Mouse (Mus musculus) midbrain, embryonic 13.5 days (tissue): ENCODE data around the gene Pi16. TPM values are rescaled to one million over a fixed set of nuclear protein-coding genes. Genes with fewer than 3 reads are reported as not detected.
A peak's percentile ranks its signal among the peaks of the same experiment; 100 is the strongest.

Experiments used
- ATAC-seq: fragments of 200-750 bp; cut with Nextera tagmentation; 2 replicates; pipeline ENCODE4 v1.8.0; 2017; ENCODE audit warnings: mild to moderate bottlenecking, moderate TSS enrichment, moderate library complexity
- H3K27ac ChIP-seq: fragments of 300-500 bp; sonication (generic); 2 replicates; pipeline ENCODE4 v1.5.1; 2015; ENCODE audit warnings: inconsistent platforms, mild to moderate bottlenecking, moderate library complexity
- H3K27me3 ChIP-seq: fragments of 300-500 bp; sonication (generic); 2 replicates; pipeline ENCODE4 v1.6.1; 2015; ENCODE audit warnings: mild to moderate bottlenecking, inconsistent platforms
- H3K36me3 ChIP-seq: fragments of 300-500 bp; sonication (generic); 2 replicates; pipeline ENCODE4 v1.6.1; 2015; ENCODE audit warnings: mild to moderate bottlenecking, inconsistent platforms
- H3K4me1 ChIP-seq: fragments of 300-500 bp; sonication (generic); replicated peaks from 2 replicates; pipeline ENCODE4 v1.6.1; 2015; ENCODE audit warnings: inconsistent platforms
- H3K4me2 ChIP-seq: fragments of 300-500 bp; sonication (generic); replicated peaks from 2 replicates; pipeline ENCODE4 v1.6.1; 2015; ENCODE audit warnings: moderate library complexity, mild to moderate bottlenecking, inconsistent platforms
- H3K4me3 ChIP-seq: fragments of 300-500 bp; sonication (generic); replicated peaks from 2 replicates; pipeline ENCODE4 v1.5.1; 2015; ENCODE audit warnings: mild to moderate bottlenecking, inconsistent platforms
- H3K9ac ChIP-seq: fragments of 300-500 bp; sonication (generic); replicated peaks from 2 replicates; pipeline ENCODE4 v1.6.1; 2015; ENCODE audit warnings: mild to moderate bottlenecking, inconsistent platforms
- H3K9me3 ChIP-seq: fragments of 300-500 bp; sonication (generic); 2 replicates; pipeline ENCODE4 v1.6.1; 2016; ENCODE audit warnings: mild to moderate bottlenecking, inconsistent platforms
- WGBS: fragments of 180-500 bp; shearing (Covaris S2); methylation state at CpG from one replicate; pipeline ENCODE4 v1.1.7; 2015; 5-methylcytosine and 5-hydroxymethylcytosine counted together
- polyA plus RNA-seq: library from polyadenylated mRNA; unstranded; fragments of >200 nt; fragmentation: Nextera tagmentation; extraction: Ambion mirVana; gene quantifications from 2 replicates; pipeline ENCODE4 v1.2.1, GENCODE M21; 2015

The Pi16 gene
- polyA plus RNA-seq, 1 experiment from 2014 or later: 1.9 TPM

- no peak for ATAC-seq
- 15% methylated on average over 41 of the region's 41 CpGs for WGBS
- Histone ChIP-seq H3K9me3 (no peaks in the 10 kb centered on the region), H3K4me3 (peak overlapping the region; percentile 2; the same call in 1 of the 2 replicates), H3K4me1 (peaks cover 36% of the 10 kb centered on the region), H3K9ac (peak overlapping the region; percentile 10; the same call in 1 of the 2 replicates), H3K27ac (no peak overlapping the region), H3K36me3 (no peaks in the 10 kb centered on the region), H3K4me2 (0 out of 2 replicates have a peak overlapping the region, but pooled peaks have one; percentile 19), H3K27me3 (peaks cover 32% of the 10 kb centered on the region)
Measured at GRCm38 (mm10) chr17:29321765-29322602, 4.5 kb downstream of the Pi16 start.

DNA sequence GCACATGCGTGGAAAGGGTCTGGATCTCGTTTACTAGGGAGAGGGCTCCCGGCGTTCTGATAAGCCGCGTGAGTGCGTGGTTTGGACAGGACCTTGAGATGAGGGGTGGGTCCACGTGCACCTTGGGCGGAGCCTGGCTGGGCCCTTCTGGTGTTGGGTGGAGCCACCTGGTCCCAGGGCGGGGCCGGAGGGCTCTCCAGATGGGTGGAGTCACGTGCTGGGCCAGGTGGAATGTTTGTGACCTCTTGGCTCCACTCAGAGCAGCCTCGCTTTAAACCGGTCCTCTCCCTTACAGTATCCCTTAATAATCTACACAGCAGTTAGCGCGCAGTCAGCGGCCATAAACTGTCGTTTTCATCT is 5.1 kb downstream of the Pi16 start:
- Histone ChIP-seq H3K36me3 (no peaks in the 10 kb centered on the region), H3K9ac (no peak overlapping the region; the same call in 1 of the 2 replicates), H3K4me3 (no peak overlapping the region), H3K27me3 (peaks cover 32% of the 10 kb centered on the region), H3K4me1 (peaks cover 42% of the 10 kb centered on the region), H3K27ac (no peak overlapping the region), H3K4me2 (no peak overlapping the region), H3K9me3 (no peaks in the 10 kb centered on the region)
- no peak for ATAC-seq
- WGBS: 21% methylated on average over 18 of the region's 18 CpGs

GRCm38 (mm10) chr17:29323625-29324024 is 6.1 kb downstream of the Pi16 start:
- Histone ChIP-seq H3K4me2 (no peak overlapping the region), H3K36me3 (no peaks in the 10 kb centered on the region), H3K4me3 (no peak overlapping the region), H3K27me3 (peaks cover 32% of the 10 kb centered on the region), H3K9ac (no peak overlapping the region), H3K27ac (no peak overlapping the region), H3K9me3 (no peaks in the 10 kb centered on the region), H3K4me1 (peaks cover 44% of the 10 kb centered on the region)
- WGBS: 89% methylated on average over 3 of the region's 3 CpGs
- no peak for ATAC-seq

DNA sequence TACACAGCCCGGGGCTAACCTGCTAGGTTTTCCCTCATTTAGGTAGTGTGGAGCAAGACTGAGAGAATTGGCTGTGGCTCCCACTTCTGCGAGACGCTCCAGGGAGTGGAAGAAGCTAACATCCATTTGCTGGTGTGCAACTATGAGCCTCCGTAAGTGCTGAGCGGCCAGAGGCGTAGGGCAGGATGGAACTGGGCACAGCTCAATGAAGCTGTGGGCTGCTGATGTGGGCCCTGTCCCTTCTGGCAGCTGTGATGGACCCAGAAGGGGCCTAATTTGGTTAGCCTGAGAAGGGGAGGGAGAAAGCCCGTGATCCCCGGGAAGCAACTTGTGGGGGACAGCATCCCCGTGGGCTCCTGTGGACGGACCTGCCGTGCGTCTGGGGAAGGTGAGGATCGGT is 8.4 kb downstream of the Pi16 start:
- Histone ChIP-seq H3K4me3 (no peak overlapping the region), H3K4me2 (peak overlapping the region; percentile 60), H3K9ac (peak overlapping the region; percentile 56), H3K36me3 (peaks cover 9% of the 10 kb centered on the region; the same call in 1 of the 2 replicates), H3K27ac (peak overlapping the region; percentile 79; the same call in 1 of the 2 replicates), H3K9me3 (no peaks in the 10 kb centered on the region), H3K27me3 (peaks cover 24% of the 10 kb centered on the region), H3K4me1 (peaks cover 41% of the 10 kb centered on the region)
- 39% methylated on average over 13 of the region's 13 CpGs for WGBS
- no peak for ATAC-seq

DNA sequence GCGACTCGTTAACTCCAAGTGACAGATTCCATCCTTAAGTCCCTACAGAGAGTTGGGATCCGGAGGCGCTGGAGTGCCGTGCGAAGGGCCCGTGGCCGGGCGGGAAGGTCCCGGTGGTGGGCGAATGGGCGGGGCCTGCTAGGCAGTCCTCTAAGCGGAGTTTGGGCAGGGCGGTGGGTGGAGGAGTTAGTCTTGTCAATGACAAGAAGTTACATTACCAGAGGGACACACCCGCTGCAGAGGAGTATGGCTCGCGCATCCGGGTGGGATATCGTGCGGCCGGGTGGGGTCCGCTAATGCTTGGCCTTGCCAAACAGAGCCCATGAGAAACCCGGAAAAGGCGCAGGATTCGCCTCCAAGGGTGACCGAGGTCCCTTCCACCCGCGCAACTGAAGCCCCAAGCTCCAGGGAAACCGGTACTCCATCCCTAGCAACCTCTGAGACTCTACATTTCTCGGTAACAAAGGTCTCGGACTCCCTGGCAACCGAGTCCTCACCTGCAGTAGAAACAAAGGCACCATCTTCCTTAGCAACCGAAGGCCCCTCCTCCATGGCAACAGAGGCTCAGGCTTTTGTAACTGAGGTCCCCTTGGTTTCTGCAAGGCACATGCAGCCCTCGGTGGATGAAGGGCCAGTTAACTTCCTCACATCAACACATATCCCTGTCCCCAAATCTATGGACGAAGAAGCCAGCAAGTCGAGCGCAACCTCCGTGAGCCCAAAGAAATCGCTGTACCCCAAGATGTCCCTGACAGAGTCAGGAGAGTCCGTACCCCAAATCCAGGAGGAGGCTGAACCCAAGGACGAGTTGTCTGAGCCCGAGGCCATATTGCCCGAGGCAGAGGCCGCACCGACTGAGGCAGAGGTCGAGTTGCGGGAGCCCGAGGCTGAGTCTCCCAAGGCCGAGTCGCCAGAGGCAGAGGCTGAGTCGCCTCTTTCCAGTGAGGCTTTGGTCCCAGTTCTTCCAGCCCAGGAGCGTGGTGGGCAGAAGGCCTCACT is 9.3 kb downstream of the Pi16 start:
- Histone ChIP-seq H3K9me3 (no peaks in the 10 kb centered on the region), H3K9ac (peak overlapping the region; percentile 56), H3K4me2 (peak overlapping the region; percentile 60), H3K4me1 (peaks cover 47% of the 10 kb centered on the region), H3K27me3 (peaks cover 14% of the 10 kb centered on the region), H3K4me3 (peak overlapping the region; percentile 31), H3K36me3 (peaks cover 18% of the 10 kb centered on the region), H3K27ac (peak overlapping the region; percentile 79)
- peak; percentile 76 for ATAC-seq
- WGBS: 7% methylated on average over 52 of the region's 52 CpGs

- Histone ChIP-seq H3K9ac (0 out of 2 replicates have a peak overlapping the region, but pooled peaks have one; percentile 56), H3K27ac (peak overlapping the region; percentile 79; the same call in 1 of the 2 replicates), H3K4me3 (no peak overlapping the region), H3K9me3 (no peaks in the 10 kb centered on the region), H3K4me1 (peaks cover 46% of the 10 kb centered on the region), H3K4me2 (0 out of 2 replicates have a peak overlapping the region, but pooled peaks have one; percentile 60), H3K27me3 (peaks cover 6% of the 10 kb centered on the region), H3K36me3 (peaks cover 26% of the 10 kb centered on the region)
- 83% methylated on average over 9 of the region's 9 CpGs for WGBS
- no peak for ATAC-seq
Measured at GRCm38 (mm10) chr17:29327691-29328090, 10.2 kb downstream of the Pi16 start.

GRCm38 (mm10) chr17:29330221-29330620 is 12.7 kb downstream of the Pi16 start:
- H3K27me3 ChIP-seq: no peaks in the 10 kb centered on the region
- H3K4me2 ChIP-seq: no peak overlapping the region
- WGBS: 82% methylated on average over 3 of the region's 3 CpGs
- ATAC-seq: no peak
- H3K4me3 ChIP-seq: no peak overlapping the region
- no peak overlapping the region for H3K9ac ChIP-seq
- no peaks in the 10 kb centered on the region for H3K9me3 ChIP-seq
- peaks cover 43% of the 10 kb centered on the region for H3K4me1 ChIP-seq
- H3K27ac ChIP-seq: peak overlapping the region; percentile 74
- H3K36me3 ChIP-seq: peaks cover 47% of the 10 kb centered on the region

DNA sequence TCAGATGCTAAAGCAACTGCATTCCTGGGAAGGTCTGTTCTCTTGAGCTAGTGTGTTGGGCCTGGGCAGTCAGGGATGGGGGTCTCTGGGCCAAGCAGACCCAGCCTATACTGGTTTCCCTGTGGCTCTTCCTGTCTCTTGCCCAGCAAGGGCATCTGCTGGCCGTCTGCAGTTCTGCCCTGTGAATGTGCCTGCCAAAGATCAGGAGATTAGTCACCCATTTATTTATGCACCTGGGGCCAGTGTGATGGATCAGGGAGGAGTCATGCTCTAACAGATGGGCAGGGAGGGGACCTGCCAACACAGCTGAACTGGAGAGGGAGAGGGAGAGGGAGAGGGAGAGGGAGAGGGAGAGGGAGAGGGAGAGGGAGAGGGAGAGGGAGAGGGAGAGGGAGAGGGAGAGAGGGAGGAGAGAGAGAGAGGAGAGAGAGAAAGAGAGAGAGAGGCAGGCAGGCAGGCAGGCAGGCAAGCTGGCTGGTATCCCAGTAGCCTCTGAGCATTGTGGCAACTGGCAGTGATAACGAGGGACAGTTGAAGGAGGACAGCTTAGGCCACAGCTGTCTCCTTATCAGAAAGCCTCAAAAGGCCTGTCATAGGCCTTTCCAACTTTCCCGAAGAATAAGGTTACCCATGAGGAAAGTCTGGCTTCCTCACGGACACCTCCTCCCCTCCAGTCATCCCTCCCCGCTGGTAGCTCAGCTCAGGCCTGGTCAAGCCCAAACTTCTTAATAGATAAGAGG is 13.4 kb downstream of the Pi16 start:
- peaks cover 40% of the 10 kb centered on the region for H3K4me1 ChIP-seq
- H3K4me3 ChIP-seq: no peak overlapping the region
- peak overlapping the region; percentile 74 for H3K27ac ChIP-seq
- WGBS: 14% methylated on average over 5 of the region's 5 CpGs
- H3K36me3 ChIP-seq: peaks cover 53% of the 10 kb centered on the region
- no peak overlapping the region for H3K9ac ChIP-seq
- H3K4me2 ChIP-seq: no peak overlapping the region
- ATAC-seq: 0 out of 2 replicates have a peak, but pooled peaks have one; percentile 19
- H3K27me3 ChIP-seq: no peaks in the 10 kb centered on the region
- no peaks in the 10 kb centered on the region for H3K9me3 ChIP-seq

DNA sequence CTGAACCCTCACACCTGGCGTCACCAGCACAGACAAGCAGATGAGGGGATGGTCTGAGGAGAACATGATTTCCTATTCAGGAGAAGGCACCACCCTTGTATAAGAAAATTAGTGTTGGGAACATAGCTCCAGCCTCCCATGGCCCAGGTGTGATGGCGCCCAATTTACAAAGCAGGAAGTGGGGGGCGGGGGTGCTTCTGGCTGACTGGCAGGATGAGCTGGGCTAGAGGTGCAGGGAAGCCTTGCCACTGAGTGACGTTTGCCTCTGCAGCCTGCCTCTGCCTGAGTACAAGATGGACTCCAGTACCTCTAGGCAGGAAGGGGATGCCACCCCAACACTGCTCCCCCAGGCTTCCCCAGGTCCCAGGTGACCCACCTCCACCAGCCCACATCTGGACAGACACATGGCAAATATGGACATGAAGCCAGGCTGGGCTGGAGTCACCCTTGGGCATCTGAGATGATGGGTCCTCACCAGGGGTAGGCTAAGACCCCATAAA is 14.8 kb downstream of the Pi16 start:
- no peak overlapping the region for H3K4me2 ChIP-seq
- ATAC-seq: no peak
- H3K9ac ChIP-seq: peak overlapping the region; percentile 10; the same call in 1 of the 2 replicates
- no peak overlapping the region for H3K4me3 ChIP-seq
- H3K9me3 ChIP-seq: no peaks in the 10 kb centered on the region
- 0 out of 2 replicates have a peak overlapping the region, but pooled peaks have one; percentile 74 for H3K27ac ChIP-seq
- WGBS: 84% methylated on average over 4 of the region's 4 CpGs
- peaks cover 26% of the 10 kb centered on the region for H3K4me1 ChIP-seq
- H3K27me3 ChIP-seq: no peaks in the 10 kb centered on the region
- H3K36me3 ChIP-seq: peaks cover 67% of the 10 kb centered on the region

GRCm38 (mm10) chr17:29336266-29336990 is 18.9 kb downstream of the Pi16 start:
- Histone ChIP-seq H3K4me3 (no peak overlapping the region), H3K27ac (no peak overlapping the region), H3K9me3 (no peaks in the 10 kb centered on the region), H3K27me3 (no peaks in the 10 kb centered on the region), H3K36me3 (peaks cover 88% of the 10 kb centered on the region), H3K4me2 (no peak overlapping the region), H3K4me1 (peaks cover 27% of the 10 kb centered on the region), H3K9ac (no peak overlapping the region)
- ATAC-seq: no peak
- WGBS: 95% methylated on average over 19 of the region's 19 CpGs
